Mouse (Mus musculus) megakaryocyte, embryonic 14.5 days (primary cell): ENCODE measurements at regions not wholly inside any gene's neighbourhood (a gene's known extent, or its start where the extent isn't known, plus 50 kb on each side); places are given as distances from the start of the nearest gene placed in this dataset.

Experiments used
- FLI1 ChIP-seq: IDR thresholded peaks from 2 replicates; pipeline ENCODE4 v1.6.1; 2012; ENCODE audit warnings: low read length, inconsistent platforms, mixed read lengths
- GATA1 ChIP-seq: IDR thresholded peaks from 3 replicates; pipeline ENCODE4 v1.6.1; 2012; ENCODE audit warnings: mixed read lengths, low read length, inconsistent platforms, borderline replicate concordance

DNA sequence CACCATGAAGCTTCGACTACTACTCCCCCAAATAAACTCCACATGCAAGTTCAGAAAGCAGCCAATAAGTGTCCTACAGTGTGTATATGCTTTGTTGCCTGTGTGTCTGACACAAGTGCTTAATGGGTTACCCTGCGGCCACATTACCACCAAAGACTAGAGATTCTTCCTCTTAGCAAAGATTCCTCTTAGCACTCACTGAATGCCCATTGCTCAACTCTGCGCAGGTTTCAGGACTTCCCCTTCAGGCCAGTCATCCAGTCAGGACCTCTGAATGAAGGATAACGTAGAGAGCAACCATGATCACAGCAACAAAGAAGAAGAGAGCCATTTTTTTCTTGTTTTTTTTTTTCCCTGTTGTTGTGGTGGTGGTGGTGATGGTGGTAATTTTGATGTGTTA is 222.0 kb downstream of the Rpl36a-ps1 start:
- TF ChIP-seq FLI1 = no peak
- no peak for TF ChIP-seq GATA1
